Comparison of ENCODE assay signal across 34 mouse cellular contexts in genomic region chr7:138488201-138488720, GRCm38 (mm10).
A peak's percentile ranks its signal among the peaks of the same experiment; 100 is the strongest.
DNase-seq lines count a peak whose midpoint lies in the region; ATAC-seq and TF ChIP-seq lines count a peak whose summit lies in the region.
"Had no signal": no experiment of that assay in that cellular context is flagged by ENCODE, and none has a peak within 500 bp of the region (broad histone marks: within the 10 kb centered on the region; RNA-seq: fewer than 3 reads in every experiment).

No protein-coding gene starts in this region.

- in situ Hi-C loops in ES-E14 (cut with MboI; ENCODE audit: low sequenced_read_pairs in 2 of 2, unreplicated experiment in 2 of 2), result no loop called here

- no peaks in the 10 kb centered on the region for H3K27me3 ChIP-seq in intestine, embryonic 15.5 days (replicated peaks)
- H3K27me3 ChIP-seq: embryonic facial prominence, embryonic 15.5 days; forebrain, embryonic 12.5 days; heart, embryonic 15.5 days; hindbrain, embryonic 12.5 days; limb, embryonic 13.5 days; liver, embryonic 13.5 days; neural tube, embryonic 12.5 days; Patski had no signal

- H3K9me3 ChIP-seq in ES-E14 (ENCODE audit: control insufficient read depth, insufficient read depth, low read depth, low read length), result no peaks in the 10 kb centered on the region
- no peaks in the 10 kb centered on the region for H3K9me3 ChIP-seq in intestine, embryonic 15.5 days
- H3K9me3 ChIP-seq: embryonic facial prominence, embryonic 10.5 days; embryonic facial prominence, embryonic 15.5 days; forebrain, embryonic 12.5 days; heart, embryonic 10.5 days; heart, embryonic 15.5 days; limb, embryonic 13.5 days; liver, embryonic 13.5 days; neural tube, embryonic 12.5 days had no signal

- no peak overlapping the region for H3K4me2 ChIP-seq in intestine, embryonic 15.5 days (replicated peaks)
- H3K4me2 ChIP-seq: embryonic facial prominence, embryonic 15.5 days; forebrain, embryonic 12.5 days; heart, embryonic 15.5 days; hindbrain, embryonic 12.5 days; limb, embryonic 13.5 days; liver, embryonic 13.5 days; neural tube, embryonic 12.5 days had no signal

- H3K27ac ChIP-seq in ES-E14 (ENCODE audit: insufficient read depth, low read depth, low read length, poor library complexity, severe bottlenecking), result no peak overlapping the region
- no peak overlapping the region for H3K27ac ChIP-seq in intestine, embryonic 15.5 days
- H3K27ac ChIP-seq: embryonic facial prominence, embryonic 10.5 days; embryonic facial prominence, embryonic 15.5 days; forebrain, embryonic 12.5 days; heart, embryonic 10.5 days; heart, embryonic 15.5 days; hindbrain, embryonic 12.5 days; hindbrain, postnatal 0 days; layer of hippocampus, adult 2 months; left cerebral cortex, adult 2 months; limb, embryonic 13.5 days; liver, embryonic 13.5 days; neural tube, embryonic 12.5 days had no signal

- no peaks in the 10 kb centered on the region for H3K36me3 ChIP-seq in ES-E14 (ENCODE audit: control insufficient read depth, insufficient read depth, low read length, poor library complexity, severe bottlenecking)
- no peaks in the 10 kb centered on the region for H3K36me3 ChIP-seq in intestine, embryonic 15.5 days
- H3K36me3 ChIP-seq: embryonic facial prominence, embryonic 10.5 days; embryonic facial prominence, embryonic 15.5 days; forebrain, embryonic 12.5 days; G1E; heart, embryonic 10.5 days; heart, embryonic 15.5 days; hindbrain, embryonic 12.5 days; limb, embryonic 13.5 days; liver, embryonic 13.5 days; neural tube, embryonic 12.5 days had no signal

- ATAC-seq in intestine, embryonic 15.5 days, result no peak
- ATAC-seq: forebrain, postnatal 0 days; hindbrain, postnatal 0 days; intestine, embryonic 16.5 days; midbrain, embryonic 16.5 days; Patski had no signal

- no peak overlapping the region for H3K4me3 ChIP-seq in ES-E14 (ENCODE audit: insufficient read depth in 1 of 2, low read depth in 1 of 2, low read length in 2 of 2, poor library complexity in 1 of 2, severe bottlenecking in 1 of 2)
- H3K4me3 ChIP-seq in intestine, embryonic 15.5 days (replicated peaks), result no peak overlapping the region
- H3K4me3 ChIP-seq: embryonic facial prominence, embryonic 10.5 days; embryonic facial prominence, embryonic 15.5 days; forebrain, embryonic 12.5 days; heart, embryonic 10.5 days; heart, embryonic 15.5 days; hindbrain, embryonic 12.5 days; layer of hippocampus, adult 2 months; left cerebral cortex, adult 2 months; limb, embryonic 13.5 days; liver, embryonic 13.5 days; neural tube, embryonic 12.5 days had no signal

- no peak overlapping the region for H3K9ac ChIP-seq in ES-E14 (ENCODE audit: insufficient read depth, low read depth, low read length, poor library complexity, severe bottlenecking)
- H3K9ac ChIP-seq in intestine, embryonic 15.5 days, result no peak overlapping the region
- H3K9ac ChIP-seq: embryonic facial prominence, embryonic 15.5 days; forebrain, embryonic 12.5 days; forebrain, postnatal 0 days; heart, embryonic 15.5 days; hindbrain, embryonic 12.5 days; limb, embryonic 13.5 days; liver, embryonic 13.5 days; neural tube, embryonic 12.5 days had no signal

- WGBS in intestine, embryonic 15.5 days, result 80% methylated on average over 3 of the region's 3 CpGs

- DNase-seq in kidney, adult 8-10 months, result peak; percentile 42 to 62
- no peak for DNase-seq in kidney, adult 18-20 months
- DNase-seq in ES-CJ7 (ENCODE audit: low read depth, low spot score), result peak; percentile 33
- DNase-seq in ES-E14 (ENCODE audit: low read depth, low spot score), result peak; percentile 17
- peak; percentile 21 to 54 for DNase-seq in kidney, postnatal 25 days
- no peak for DNase-seq in cerebellum, adult 8-10 months
- DNase-seq: adrenal gland, postnatal 25 days; B cell, adult 2 months; cerebellum, adult 11-12 months; cerebellum, postnatal 14 days; forebrain, postnatal 0 days; heart, postnatal 36 days; liver, embryonic 13.5 days; lung, adult 2 months; lung, postnatal 14 days; right cerebral cortex, postnatal 4 days; thymus, adult 2 months; thymus, postnatal 36 days had no signal

- H3K4me1 ChIP-seq in ES-E14 (ENCODE audit: control insufficient read depth in 2 of 2, insufficient read depth in 2 of 2, low read length in 2 of 2, poor library complexity in 1 of 2), result no peaks in the 10 kb centered on the region
- no peaks in the 10 kb centered on the region for H3K4me1 ChIP-seq in intestine, embryonic 15.5 days (replicated peaks)
- H3K4me1 ChIP-seq: embryonic facial prominence, embryonic 10.5 days; embryonic facial prominence, embryonic 15.5 days; forebrain, embryonic 12.5 days; heart, embryonic 10.5 days; heart, embryonic 15.5 days; hindbrain, embryonic 12.5 days; limb, embryonic 13.5 days; liver, embryonic 13.5 days; neural tube, embryonic 12.5 days had no signal

TF ChIP-seq in ES-E14, 5 proteins besides CTCF, POLR2A, EP300 and RAD21:
- TF ChIP-seq ZNF384 (IDR thresholded peaks at IDR 0.05; ENCODE audit: low read depth, low read length), result no peak
- no peak for TF ChIP-seq ZC3H11A (IDR thresholded peaks at IDR 0.05; ENCODE audit: borderline replicate concordance, low read depth, low read length)
- no peak for TF ChIP-seq MAFK (IDR thresholded peaks at IDR 0.05; ENCODE audit: insufficient read depth, low read depth, low read length)
- TF ChIP-seq CHD2 (IDR thresholded peaks at IDR 0.05; ENCODE audit: low read depth, low read length), result no peak
- TF ChIP-seq HCFC1 (IDR thresholded peaks at IDR 0.05; ENCODE audit: borderline replicate concordance, insufficient read depth, low read length), result no peak
TF ChIP-seq in ES-E14: peak in this region for 0.

Comparison
In these comparisons a context has a peak if more than half of its experiments do, and no peak if none do; other contexts are left out.
1. DNase-seq: peak in kidney, adult 8-10 months (2 of 2), ES-CJ7 (single experiment), ES-E14 (single experiment) and kidney, postnatal 25 days (2 of 2); none in kidney, adult 18-20 months (single experiment) and cerebellum, adult 8-10 months (single experiment).